Mouse (Mus musculus): ENCODE data around the gene Il21r. TPM values are rescaled to one million over a fixed set of nuclear protein-coding genes. Genes with fewer than 3 reads are reported as not detected.
A peak's percentile ranks its signal among the peaks of the same experiment; 100 is the strongest.

Il21r gene
- polyA plus RNA-seq, 1 experiment from 2014 or later: 0.41 TPM

- H3K4me3 ChIP-seq (ENCODE audit: low read depth, low read length): no peak overlapping the region
- no peak for TF ChIP-seq CTCF (IDR thresholded peaks at IDR 0.05; ENCODE audit: low read depth)
- WGBS: 76% methylated on average over 4 of the region's 4 CpGs
- peaks cover 9% of the 10 kb centered on the region for H3K4me1 ChIP-seq (ENCODE audit: insufficient read depth)
- no peak overlapping the region for H3K27ac ChIP-seq (ENCODE audit: low read depth)
- no peak overlapping the region for H3K4me2 ChIP-seq
- H3K36me3 ChIP-seq (ENCODE audit: insufficient read depth): no peaks in the 10 kb centered on the region
- H3K9me3 ChIP-seq (ENCODE audit: low read depth, low read length): no peaks in the 10 kb centered on the region
- H3K27me3 ChIP-seq (ENCODE audit: insufficient read depth, low read length): no peaks in the 10 kb centered on the region
- H3K9ac ChIP-seq: no peak overlapping the region
- ATAC-seq (ENCODE audit: insufficient read depth): no peak
- no peak for DNase-seq
These were observed 44.8 kb upstream of the Il21r start for GRCm38 (mm10) chr7:125558401-125558945.

DNA sequence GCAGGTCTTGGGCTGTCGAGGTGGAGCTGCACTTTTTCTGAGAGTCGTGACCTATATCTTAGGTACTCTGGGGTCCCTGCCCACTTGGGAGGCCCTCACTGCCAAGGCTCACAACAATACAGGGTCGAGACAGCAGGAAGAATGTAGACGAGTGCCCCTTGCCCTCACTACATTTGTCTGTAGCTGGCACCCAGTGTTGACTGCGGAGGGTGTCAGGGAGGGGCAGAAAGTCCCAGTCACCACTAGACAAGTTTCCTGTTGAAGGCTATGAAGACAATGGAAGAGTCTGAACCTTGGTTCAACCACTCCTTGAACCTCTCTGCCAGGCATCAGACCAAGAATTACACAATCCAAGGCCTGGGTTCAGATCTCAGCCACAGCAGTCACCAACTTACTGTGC, 44.2 kb upstream of the Il21r start:
- Histone ChIP-seq H3K9me3 (ENCODE audit: low read depth, low read length) (no peaks in the 10 kb centered on the region), H3K27ac (ENCODE audit: low read depth) (no peak overlapping the region), H3K36me3 (ENCODE audit: insufficient read depth) (no peaks in the 10 kb centered on the region), H3K27me3 (ENCODE audit: insufficient read depth, low read length) (no peaks in the 10 kb centered on the region), H3K9ac (no peak overlapping the region), H3K4me3 (ENCODE audit: low read depth, low read length) (no peak overlapping the region), H3K4me1 (ENCODE audit: insufficient read depth) (peaks cover 9% of the 10 kb centered on the region), H3K4me2 (no peak overlapping the region)
- ATAC-seq (ENCODE audit: insufficient read depth) (no peak), DNase-seq (no peak)
- WGBS: 47% methylated on average over 5 of the region's 5 CpGs
- no peak for TF ChIP-seq CTCF (IDR thresholded peaks at IDR 0.05; ENCODE audit: low read depth)

DNA sequence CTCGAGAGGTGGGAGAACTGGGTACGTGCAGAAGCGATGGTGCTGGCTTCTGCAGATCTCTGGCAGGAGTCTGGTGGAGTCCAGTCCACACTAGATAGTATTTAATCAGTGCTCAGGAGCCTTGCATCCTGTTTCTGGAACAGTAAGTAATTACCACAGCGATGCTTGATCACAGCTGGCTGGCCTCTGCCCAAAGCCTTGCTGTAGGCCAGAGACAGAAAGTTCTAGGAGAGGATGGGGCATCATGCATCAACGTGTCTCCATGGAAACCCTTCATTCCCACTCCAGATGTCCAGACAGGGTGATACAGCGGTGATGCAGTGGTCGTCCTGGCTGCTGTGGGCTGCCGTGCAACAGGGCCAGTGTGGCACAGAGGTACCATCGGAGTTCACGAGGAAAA, 43.7 kb upstream of the Il21r start:
- Histone ChIP-seq H3K4me2 (no peak overlapping the region), H3K9me3 (ENCODE audit: low read depth, low read length) (no peaks in the 10 kb centered on the region), H3K4me3 (ENCODE audit: low read depth, low read length) (no peak overlapping the region), H3K27ac (ENCODE audit: low read depth) (no peak overlapping the region), H3K27me3 (ENCODE audit: insufficient read depth, low read length) (no peaks in the 10 kb centered on the region), H3K36me3 (ENCODE audit: insufficient read depth) (no peaks in the 10 kb centered on the region), H3K4me1 (ENCODE audit: insufficient read depth) (peaks cover 9% of the 10 kb centered on the region), H3K9ac (no peak overlapping the region)
- ATAC-seq (ENCODE audit: insufficient read depth): no peak
- DNase-seq: peak; percentile 39
- WGBS: 75% methylated on average over 10 of the region's 10 CpGs
- no peak for TF ChIP-seq CTCF (IDR thresholded peaks at IDR 0.05; ENCODE audit: low read depth)

- Histone ChIP-seq H3K27me3 (ENCODE audit: insufficient read depth, low read length) (no peaks in the 10 kb centered on the region), H3K9me3 (ENCODE audit: low read depth, low read length) (no peaks in the 10 kb centered on the region), H3K4me3 (ENCODE audit: low read depth, low read length) (no peak overlapping the region), H3K4me1 (ENCODE audit: insufficient read depth) (peaks cover 9% of the 10 kb centered on the region), H3K27ac (ENCODE audit: low read depth) (no peak overlapping the region), H3K36me3 (ENCODE audit: insufficient read depth) (no peaks in the 10 kb centered on the region), H3K9ac (no peak overlapping the region), H3K4me2 (no peak overlapping the region)
- WGBS: 76% methylated on average over 7 of the region's 7 CpGs
- TF ChIP-seq CTCF (IDR thresholded peaks at IDR 0.05; ENCODE audit: low read depth): no peak
- no peak for ATAC-seq (ENCODE audit: insufficient read depth)
- no peak for DNase-seq
These were observed 43.0 kb upstream of the Il21r start for GRCm38 (mm10) chr7:125560146-125560785.

GRCm38 (mm10) chr7:125561085-125561690, 42.0 kb upstream of the Il21r start:
- WGBS: 31% methylated on average over 9 of the region's 9 CpGs
- TF ChIP-seq CTCF (IDR thresholded peaks at IDR 0.05; ENCODE audit: low read depth): no peak
- peak; percentile 89 for DNase-seq
- peak; percentile 59; the same call in 1 of the 2 replicates for ATAC-seq (ENCODE audit: insufficient read depth)
- no peaks in the 10 kb centered on the region for H3K27me3 ChIP-seq (ENCODE audit: insufficient read depth, low read length)
- H3K9me3 ChIP-seq (ENCODE audit: low read depth, low read length): no peaks in the 10 kb centered on the region
- no peaks in the 10 kb centered on the region for H3K36me3 ChIP-seq (ENCODE audit: insufficient read depth)
- H3K4me1 ChIP-seq (ENCODE audit: insufficient read depth): peaks cover 9% of the 10 kb centered on the region
- H3K9ac ChIP-seq: no peak overlapping the region
- H3K27ac ChIP-seq (ENCODE audit: low read depth): no peak overlapping the region
- H3K4me2 ChIP-seq: no peak overlapping the region
- no peak overlapping the region for H3K4me3 ChIP-seq (ENCODE audit: low read depth, low read length)

GRCm38 (mm10) chr7:125562413-125562812, 40.8 kb upstream of the Il21r start:
- H3K27ac ChIP-seq (ENCODE audit: low read depth): no peak overlapping the region
- H3K9ac ChIP-seq: no peak overlapping the region
- ATAC-seq (ENCODE audit: insufficient read depth) (no peak), DNase-seq (no peak)
- H3K9me3 ChIP-seq (ENCODE audit: low read depth, low read length): no peaks in the 10 kb centered on the region
- no peak overlapping the region for H3K4me2 ChIP-seq
- no peak overlapping the region for H3K4me3 ChIP-seq (ENCODE audit: low read depth, low read length)
- 57% methylated on average over 4 of the region's 4 CpGs for WGBS
- H3K4me1 ChIP-seq (ENCODE audit: insufficient read depth): peaks cover 9% of the 10 kb centered on the region
- peaks cover 6% of the 10 kb centered on the region; the same call in 1 of the 2 replicates for H3K36me3 ChIP-seq (ENCODE audit: insufficient read depth)
- TF ChIP-seq CTCF (IDR thresholded peaks at IDR 0.05; ENCODE audit: low read depth): no peak
- no peaks in the 10 kb centered on the region for H3K27me3 ChIP-seq (ENCODE audit: insufficient read depth, low read length)

DNA sequence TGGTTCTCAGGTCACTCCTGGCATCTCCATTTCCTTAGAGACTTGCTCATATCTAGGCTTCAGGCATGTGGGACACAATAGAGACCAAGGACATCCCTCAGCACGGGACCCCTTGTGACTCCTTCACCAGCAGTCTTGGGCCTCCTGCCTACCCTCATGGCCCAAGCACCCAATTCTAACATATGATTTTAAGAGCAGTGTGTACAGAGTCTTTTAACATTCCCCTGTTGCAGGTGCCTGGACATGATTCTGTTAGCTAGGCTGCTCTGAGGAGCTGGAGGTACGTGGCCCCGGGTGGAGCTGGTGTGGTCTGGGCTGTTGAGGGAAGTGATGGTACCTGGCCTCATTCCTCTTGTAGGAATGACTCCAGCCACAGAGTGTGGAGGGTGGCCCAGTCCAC, 40.1 kb upstream of the Il21r start:
- DNase-seq (no peak), ATAC-seq (ENCODE audit: insufficient read depth) (no peak)
- Histone ChIP-seq H3K9me3 (ENCODE audit: low read depth, low read length) (no peaks in the 10 kb centered on the region), H3K27me3 (ENCODE audit: insufficient read depth, low read length) (no peaks in the 10 kb centered on the region), H3K4me3 (ENCODE audit: low read depth, low read length) (no peak overlapping the region), H3K9ac (no peak overlapping the region), H3K36me3 (ENCODE audit: insufficient read depth) (peaks cover 9% of the 10 kb centered on the region; the same call in 1 of the 2 replicates), H3K4me1 (ENCODE audit: insufficient read depth) (peaks cover 9% of the 10 kb centered on the region), H3K4me2 (no peak overlapping the region), H3K27ac (ENCODE audit: low read depth) (no peak overlapping the region)
- 72% methylated on average over 3 of the region's 3 CpGs for WGBS
- TF ChIP-seq CTCF (IDR thresholded peaks at IDR 0.05; ENCODE audit: low read depth): no peak

Data from lung, embryonic 14.5 days (tissue).